Mouse (Mus musculus) limb, embryonic 10.5 days (tissue): ENCODE results near the gene Paqr8. TPM values are rescaled to one million over a fixed set of nuclear protein-coding genes. Genes with fewer than 3 reads are reported as not detected.

ENCODE experiments used
- DNase-seq: peaks from one replicate; pipeline ENCODE4 v3.0.0-alpha.2; 2017; ENCODE audit warnings: low spot score
- H3K27ac ChIP-seq: fragments of 300-500 bp; sonication (generic); 2 replicates; pipeline ENCODE4 v1.5.1; 2016; ENCODE audit warnings: mild to moderate bottlenecking
- H3K27me3 ChIP-seq: fragments of 300-500 bp; sonication (generic); 2 replicates; pipeline ENCODE4 v1.6.1; 2016; ENCODE audit warnings: low read depth, mild to moderate bottlenecking; ENCODE audit not compliant: poor library complexity, severe bottlenecking
- H3K36me3 ChIP-seq: fragments of 300-500 bp; sonication (generic); 2 replicates; pipeline ENCODE4 v1.6.1; 2016; ENCODE audit warnings: mild to moderate bottlenecking, moderate library complexity
- H3K4me1 ChIP-seq: fragments of 300-500 bp; sonication (generic); 2 replicates; pipeline ENCODE4 v1.6.1; 2016
- H3K4me3 ChIP-seq: fragments of 300-500 bp; sonication (generic); 2 replicates; pipeline ENCODE4 v1.5.1; 2016; ENCODE audit warnings: mild to moderate bottlenecking, moderate library complexity
- H3K9me3 ChIP-seq: fragments of 300-500 bp; sonication (generic); replicated peaks from 2 replicates; pipeline ENCODE4 v1.6.1; 2016; ENCODE audit warnings: mild to moderate bottlenecking
- WGBS: fragments of 180-500 bp; shearing (Covaris S2); methylation state at CpG from one replicate; pipeline ENCODE4 v1.1.7; 2016; 5-methylcytosine and 5-hydroxymethylcytosine counted together
- polyA plus RNA-seq: library from polyadenylated mRNA; unstranded; fragments of >200 nt; fragmentation: Nextera tagmentation; extraction: Ambion mirVana; gene quantifications from 2 replicates; pipeline ENCODE4 v1.2.1, GENCODE M21; 2016

The Paqr8 gene
- polyA plus RNA-seq, 1 experiment from 2014 or later = 3.7 TPM

DNA sequence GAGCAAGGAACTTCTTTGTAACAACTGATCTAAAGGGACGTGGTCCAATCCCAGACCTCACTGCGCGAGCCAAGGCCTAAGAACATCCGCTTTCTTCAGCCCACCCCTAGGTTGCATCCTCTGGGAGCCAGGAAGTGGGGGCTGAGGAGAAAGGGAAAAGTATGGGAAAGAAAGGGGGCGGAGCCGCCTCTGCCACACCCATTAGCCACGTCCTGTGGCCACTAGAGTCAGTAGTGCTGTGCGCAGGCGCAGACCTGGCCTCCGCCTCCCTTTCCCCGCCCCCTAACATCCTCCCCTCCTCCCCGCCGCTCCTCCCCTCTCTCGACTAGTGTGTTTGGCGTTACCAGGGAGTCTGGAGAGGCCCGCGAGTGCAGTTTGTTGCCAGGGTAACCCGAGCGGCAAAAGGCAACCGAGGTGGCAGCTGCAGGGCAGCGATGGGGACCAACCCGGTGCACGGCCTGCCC, 60.9 kb downstream of the Paqr8 start, which contains the start of gene Efhc1:
Efhc1 (plus strand) TSS at position 327 of the 464 bp plus-strand sequence.
- Histone ChIP-seq H3K4me1 (peaks cover 12% of the 10 kb centered on the region), H3K9me3 (no peaks in the 10 kb centered on the region)
- 4% methylated on average over 23 of the region's 23 CpGs for WGBS

DNA sequence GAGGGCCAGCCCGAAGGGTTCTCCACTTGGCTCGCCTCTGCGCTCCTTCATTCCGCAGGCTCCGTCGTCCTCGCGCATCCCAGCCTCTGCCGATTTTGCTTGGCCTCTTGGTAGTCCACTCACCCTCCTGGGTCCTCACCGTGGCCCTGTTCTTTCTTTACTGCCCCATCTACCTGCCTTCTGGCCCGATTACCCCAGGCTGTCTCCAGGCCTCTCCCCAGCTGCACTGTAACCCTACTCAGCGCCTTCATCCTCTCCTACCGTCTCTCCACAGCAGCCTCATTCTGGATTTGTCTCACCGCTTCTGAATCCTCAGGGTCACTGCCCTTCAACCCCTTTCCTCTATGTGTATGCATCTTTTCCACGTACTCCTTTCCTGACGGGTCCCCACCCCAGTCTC, 61.4 kb downstream of the Paqr8 start:
- Histone ChIP-seq H3K27me3 (no peaks in the 10 kb centered on the region), H3K9me3 (no peaks in the 10 kb centered on the region), H3K36me3 (no peaks in the 10 kb centered on the region), H3K27ac (peak overlapping the region; percentile 85), H3K4me1 (peaks cover 12% of the 10 kb centered on the region), H3K4me3 (peak overlapping the region; percentile 64)
- 5% methylated on average over 16 of the region's 16 CpGs for WGBS
- DNase-seq = no peak

More for the DNA sequence above, 60.9 kb downstream of the Paqr8 start, which contains the start of gene Efhc1:
- DNase-seq = peak; percentile 96
- peak within 1 kb of the TSS; percentile 64 for H3K4me3 ChIP-seq
- peak within 1 kb of the TSS; percentile 85 for H3K27ac ChIP-seq
- no peaks in the 10 kb centered on the region for H3K36me3 ChIP-seq
- H3K27me3 ChIP-seq = no peaks in the 10 kb centered on the region

DNA sequence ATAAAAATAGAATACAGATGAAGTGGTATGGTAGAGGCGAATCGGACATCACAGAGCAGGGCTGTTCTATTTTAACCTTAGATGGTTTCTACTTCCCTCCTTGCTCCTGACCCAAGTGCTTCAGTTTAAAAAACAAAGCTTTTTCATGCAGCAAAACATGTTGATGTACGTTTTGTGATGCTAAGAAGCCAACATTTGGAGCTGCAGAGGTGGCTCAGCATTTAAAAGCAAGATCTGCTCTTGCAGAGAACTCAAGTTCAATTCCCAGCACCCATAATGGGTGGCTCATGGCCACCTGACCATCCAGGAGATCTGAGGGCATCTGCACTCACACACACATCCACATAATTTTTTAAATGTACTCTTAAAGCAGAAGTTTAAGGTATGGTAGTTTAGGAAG, 64.5 kb downstream of the Paqr8 start:
- Histone ChIP-seq H3K36me3 (no peaks in the 10 kb centered on the region), H3K4me1 (peaks cover 12% of the 10 kb centered on the region), H3K27ac (no peak overlapping the region), H3K9me3 (no peaks in the 10 kb centered on the region), H3K27me3 (no peaks in the 10 kb centered on the region), H3K4me3 (no peak overlapping the region)
- DNase-seq = no peak
- WGBS = 87% methylated on average over 3 of the region's 3 CpGs

DNA sequence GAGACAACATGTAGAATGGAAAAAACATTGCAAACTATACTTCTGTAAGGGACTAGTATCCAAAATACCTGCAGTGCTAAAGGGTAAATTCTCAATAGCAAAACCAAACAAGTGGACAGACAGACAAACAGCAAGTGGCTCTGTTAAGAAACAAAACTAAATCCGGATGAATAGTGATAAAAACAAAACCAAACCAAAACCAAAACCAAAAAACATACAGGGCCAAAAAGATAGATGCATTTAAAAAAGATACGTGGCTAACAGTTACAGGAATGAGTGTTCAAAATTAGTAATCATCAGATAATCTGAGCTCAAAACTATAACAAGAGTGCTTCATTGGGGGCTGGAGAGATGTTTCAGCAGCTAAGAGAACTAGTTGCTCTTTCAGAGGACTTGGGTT, 79.2 kb downstream of the Paqr8 start:
- H3K27ac ChIP-seq = no peak overlapping the region
- no peaks in the 10 kb centered on the region for H3K9me3 ChIP-seq
- H3K4me3 ChIP-seq = no peak overlapping the region
- no peaks in the 10 kb centered on the region for H3K27me3 ChIP-seq
- H3K4me1 ChIP-seq = no peaks in the 10 kb centered on the region
- DNase-seq = no peak
- H3K36me3 ChIP-seq = no peaks in the 10 kb centered on the region
- WGBS = 90% methylated on average over 2 of the region's 2 CpGs

DNA sequence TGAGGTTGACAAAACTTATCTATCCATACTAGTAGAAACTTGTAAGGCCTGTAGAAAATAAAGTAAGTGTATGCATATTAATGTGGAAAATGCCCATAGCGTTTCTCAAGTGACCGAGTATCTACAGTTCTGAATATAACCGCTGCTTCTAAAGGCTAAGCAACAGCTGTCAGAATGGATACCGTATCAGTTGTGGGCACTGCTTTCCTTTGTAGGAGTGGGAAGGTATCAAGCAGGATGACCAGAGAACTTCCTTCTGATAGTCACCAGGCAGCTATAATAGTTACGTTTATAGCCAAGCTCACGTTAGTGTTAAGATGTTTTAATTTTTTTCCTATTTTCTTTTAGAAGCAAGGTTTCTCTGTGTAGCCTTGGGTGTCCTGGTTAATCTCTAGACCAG, 83.0 kb downstream of the Paqr8 start:
- Histone ChIP-seq H3K4me1 (no peaks in the 10 kb centered on the region), H3K27ac (no peak overlapping the region), H3K4me3 (no peak overlapping the region), H3K36me3 (no peaks in the 10 kb centered on the region), H3K9me3 (no peaks in the 10 kb centered on the region), H3K27me3 (no peaks in the 10 kb centered on the region)
- WGBS = 99% methylated on average over 6 of the region's 6 CpGs
- peak; percentile 0 for DNase-seq

DNA sequence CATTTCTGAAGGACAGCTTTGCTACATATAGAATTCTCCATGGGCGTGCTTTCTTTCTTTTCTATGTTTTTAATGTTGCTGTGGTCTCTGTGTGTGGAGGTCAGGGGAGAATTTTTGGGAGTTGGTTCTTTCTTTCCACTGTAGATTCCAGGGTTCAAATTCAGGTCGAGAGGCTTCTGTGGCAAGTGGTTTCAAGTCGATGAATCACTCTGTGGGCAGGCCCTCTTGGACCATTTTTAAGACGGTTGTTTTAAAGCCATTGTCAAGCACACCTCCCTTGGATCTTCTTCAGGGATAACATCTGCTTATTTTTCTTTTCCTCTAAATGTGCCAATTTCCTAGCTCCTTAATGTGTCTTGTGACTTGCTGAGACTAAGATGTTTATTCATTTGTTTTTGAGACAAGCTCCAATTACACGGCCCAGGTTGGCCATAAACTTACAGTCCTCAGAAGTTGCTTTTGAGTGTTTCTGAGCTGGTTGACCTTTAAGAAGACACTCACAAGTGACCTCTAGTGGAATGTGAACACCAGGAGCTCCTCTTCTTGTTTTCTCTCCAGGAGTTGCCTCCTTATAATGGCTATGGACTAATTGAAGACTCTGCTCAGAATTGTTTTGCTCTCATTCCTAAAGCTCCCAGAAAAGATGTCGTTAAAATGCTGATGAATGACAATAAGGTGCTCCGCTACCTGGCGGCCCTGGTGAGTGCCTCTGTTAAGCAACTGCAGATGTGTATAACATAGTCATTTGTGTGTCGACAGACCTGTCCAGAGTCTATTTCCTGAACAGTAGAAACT, 84.1 kb downstream of the Paqr8 start:
- Histone ChIP-seq H3K9me3 (no peaks in the 10 kb centered on the region), H3K27ac (no peak overlapping the region), H3K27me3 (no peaks in the 10 kb centered on the region), H3K36me3 (no peaks in the 10 kb centered on the region), H3K4me1 (no peaks in the 10 kb centered on the region), H3K4me3 (no peak overlapping the region)
- DNase-seq = peak; percentile 18
- 72% methylated on average over 9 of the region's 9 CpGs for WGBS

DNA sequence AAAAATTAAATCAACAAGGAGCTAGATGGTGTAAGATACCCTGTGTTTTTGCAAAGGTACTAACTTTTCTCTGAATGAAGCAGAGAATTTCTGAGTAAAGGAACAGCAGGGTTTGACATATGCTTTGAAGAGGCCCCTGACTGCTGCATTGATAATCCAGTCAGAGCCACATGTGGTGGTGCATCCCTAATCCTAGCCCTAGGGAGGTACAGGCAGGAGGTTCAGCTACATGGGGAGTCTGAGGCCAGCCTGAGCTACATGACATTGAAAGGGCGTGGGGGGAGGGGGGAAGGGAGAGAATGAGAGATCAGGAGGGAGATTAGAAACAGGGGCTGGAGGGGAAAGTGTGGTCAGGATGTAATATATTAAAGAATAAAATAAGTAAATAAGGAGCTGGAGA, 90.1 kb downstream of the Paqr8 start:
- 81% methylated on average over 1 of the region's 1 CpGs for WGBS
- H3K4me1 ChIP-seq = no peaks in the 10 kb centered on the region

DNA sequence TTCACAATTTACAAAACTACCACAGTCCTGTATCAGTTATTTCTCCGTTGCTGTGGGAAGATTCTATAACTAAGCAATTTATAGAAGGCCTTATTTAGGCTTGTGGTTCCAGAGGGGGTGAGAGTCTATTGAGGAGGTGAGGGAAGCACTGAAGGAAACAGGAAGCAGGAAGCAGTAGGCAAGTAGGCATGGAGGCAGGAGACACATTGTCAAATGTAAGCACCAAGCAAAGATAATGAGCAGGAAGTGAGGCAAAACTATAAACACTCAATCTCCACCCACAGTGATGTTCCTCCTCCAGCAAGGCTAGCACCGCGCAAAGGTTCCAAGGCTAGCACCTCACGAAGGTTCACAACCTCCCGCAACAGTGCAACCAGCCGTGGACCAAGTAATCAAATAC, 91.4 kb downstream of the Paqr8 start:
- no peak for DNase-seq
- H3K4me3 ChIP-seq = no peak overlapping the region
- 97% methylated on average over 6 of the region's 6 CpGs for WGBS
- H3K27ac ChIP-seq = no peak overlapping the region
- no peaks in the 10 kb centered on the region for H3K27me3 ChIP-seq
- no peaks in the 10 kb centered on the region for H3K4me1 ChIP-seq
- H3K9me3 ChIP-seq = no peaks in the 10 kb centered on the region
- H3K36me3 ChIP-seq = no peaks in the 10 kb centered on the region

More for the DNA sequence above, 90.1 kb downstream of the Paqr8 start:
- no peak overlapping the region for H3K4me3 ChIP-seq
- DNase-seq = no peak
- H3K9me3 ChIP-seq = no peaks in the 10 kb centered on the region
- no peaks in the 10 kb centered on the region for H3K27me3 ChIP-seq
- no peaks in the 10 kb centered on the region for H3K36me3 ChIP-seq
- H3K27ac ChIP-seq = no peak overlapping the region

DNA sequence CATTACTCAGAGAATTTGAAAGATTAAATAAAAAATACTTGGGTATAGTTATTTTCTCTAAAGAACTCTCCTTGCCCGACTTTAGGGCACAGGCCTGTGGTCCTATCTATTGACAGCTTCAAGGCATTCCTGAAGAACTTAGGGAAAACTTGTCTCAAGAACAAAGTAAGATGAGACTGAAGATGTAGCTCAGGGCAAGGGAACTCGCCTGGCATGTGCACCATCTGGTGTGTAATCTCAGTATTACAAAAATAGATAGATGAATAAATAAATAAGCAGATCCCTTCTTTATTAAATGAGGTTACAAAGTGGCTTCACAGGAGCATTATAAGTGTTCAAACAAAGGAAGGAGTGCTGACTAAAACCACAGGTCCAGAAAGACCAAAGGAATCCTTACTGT, 93.7 kb downstream of the Paqr8 start:
- no peak for DNase-seq
- WGBS = 74% methylated on average over 2 of the region's 2 CpGs
- Histone ChIP-seq H3K27me3 (no peaks in the 10 kb centered on the region), H3K4me1 (no peaks in the 10 kb centered on the region), H3K9me3 (no peaks in the 10 kb centered on the region), H3K27ac (no peak overlapping the region), H3K4me3 (no peak overlapping the region), H3K36me3 (no peaks in the 10 kb centered on the region)

DNA sequence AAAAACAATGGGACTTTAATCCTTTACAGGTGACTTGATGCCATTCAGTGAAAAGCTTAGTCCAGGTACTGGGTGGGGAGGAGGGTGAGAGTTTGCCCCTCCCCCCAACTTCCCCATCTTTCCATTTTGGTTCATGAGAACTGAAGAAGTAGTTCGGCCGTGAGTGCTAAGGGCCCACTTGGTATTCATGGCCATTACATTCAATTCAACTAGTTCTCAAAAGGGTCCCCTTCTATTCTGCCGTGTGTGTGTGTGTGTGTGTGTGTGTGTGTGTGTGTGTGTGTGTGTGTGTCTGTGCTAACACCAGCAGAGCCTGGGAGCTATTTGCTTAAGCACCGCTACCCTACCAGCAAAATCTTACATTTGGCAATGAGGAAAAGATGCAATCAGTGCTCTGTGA, 94.2 kb downstream of the Paqr8 start:
- Histone ChIP-seq H3K36me3 (no peaks in the 10 kb centered on the region), H3K9me3 (no peaks in the 10 kb centered on the region), H3K27me3 (no peaks in the 10 kb centered on the region), H3K4me3 (no peak overlapping the region), H3K27ac (no peak overlapping the region), H3K4me1 (no peaks in the 10 kb centered on the region)
- DNase-seq = no peak
- 91% methylated on average over 4 of the region's 4 CpGs for WGBS

DNA sequence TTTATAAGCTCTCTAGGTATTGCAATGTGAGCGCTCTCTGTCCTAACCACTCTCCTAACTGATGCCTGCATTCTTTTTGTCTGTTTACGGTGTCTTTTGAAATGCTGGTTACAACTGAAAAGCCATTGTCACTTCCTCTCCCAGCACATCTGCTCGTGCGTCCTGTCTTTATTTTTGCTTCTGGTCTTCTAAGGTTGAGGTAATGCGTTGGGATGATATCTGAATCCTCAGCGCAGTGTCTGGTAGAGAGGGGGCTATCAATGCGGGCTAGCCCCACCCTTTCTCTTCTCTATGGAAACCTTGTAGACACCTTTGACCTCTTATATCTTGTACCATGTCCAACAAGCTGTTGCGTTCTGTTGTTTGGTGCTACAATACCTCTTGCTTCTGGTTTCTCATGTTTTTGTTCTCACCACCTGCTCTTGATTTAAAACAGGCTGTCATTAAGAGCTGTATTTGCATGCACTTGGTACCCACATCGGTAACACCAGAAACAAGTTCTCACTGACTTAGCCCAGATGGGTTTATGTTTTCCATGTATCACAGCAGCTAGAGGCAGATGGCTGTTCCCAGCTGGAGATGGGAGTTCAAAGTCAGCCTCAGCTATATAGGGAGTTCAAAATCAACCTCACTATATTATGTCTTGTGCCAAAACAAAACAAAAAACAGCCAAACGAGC, 96.1 kb downstream of the Paqr8 start:
- Histone ChIP-seq H3K4me1 (no peaks in the 10 kb centered on the region), H3K27me3 (no peaks in the 10 kb centered on the region), H3K27ac (no peak overlapping the region), H3K9me3 (no peaks in the 10 kb centered on the region), H3K36me3 (no peaks in the 10 kb centered on the region), H3K4me3 (no peak overlapping the region)
- WGBS = 74% methylated on average over 10 of the region's 10 CpGs
- no peak for DNase-seq
